Comparison of ENCODE assay signal across 18 mouse cellular contexts in genomic region chr1:138323076-138323630, GRCm38 (mm10). TPM values are rescaled to one million over a fixed set of nuclear protein-coding genes. Genes with fewer than 3 reads are reported as not detected.
DNase-seq lines count a peak whose midpoint lies in the region; ATAC-seq and TF ChIP-seq lines count a peak whose summit lies in the region.
"Had no signal": no experiment of that assay in that cellular context is flagged by ENCODE, and none has a peak within 500 bp of the region (broad histone marks: within the 10 kb centered on the region; RNA-seq: fewer than 3 reads in every experiment).

No protein-coding gene starts in this region.

- H3K4me1 ChIP-seq in thymus, adult 2 months (replicated peaks; ENCODE audit: control insufficient read depth, insufficient read depth, low read length) = no peaks in the 10 kb centered on the region
- H3K4me1 ChIP-seq: embryonic facial prominence, embryonic 13.5 days had no signal

- TF ChIP-seq POLR2A in thymus, adult 2 months (IDR thresholded peaks at IDR 0.05; ENCODE audit: control insufficient read depth, extremely low read depth, insufficient read depth, low read length, poor library complexity) = no peak

- 89% methylated on average over 4 of the region's 4 CpGs for WGBS in thymus, adult 2 months

- peak; percentile 25 for DNase-seq in kidney, adult 9 months
- no peak for DNase-seq in kidney, adult 8-10 months
- DNase-seq in thymus, adult 2 months = no peak
- no peak for DNase-seq in thymus, adult 18-20 months
- no peak for DNase-seq in frontal cortex, postnatal 14 days (ENCODE audit: low spot score in 2 of 2)
- no peak for DNase-seq in kidney, postnatal 25 days
- no peak for DNase-seq in ovary, postnatal 14 days (ENCODE audit: low spot score)
- DNase-seq: cerebellum, postnatal 10 days; layer of hippocampus, postnatal 36 days; thymus, postnatal 4 days had no signal

- no peaks in the 10 kb centered on the region for H3K27me3 ChIP-seq in thymus, adult 2 months (ENCODE audit: control insufficient read depth, insufficient read depth, low read length)
- H3K27me3 ChIP-seq: embryonic facial prominence, embryonic 13.5 days had no signal

- peak overlapping the region; percentile 28; the same call in 1 of the 2 replicates for H3K27ac ChIP-seq in thymus, adult 2 months (ENCODE audit: control insufficient read depth, insufficient read depth, low read length)
- H3K27ac ChIP-seq: embryonic facial prominence, embryonic 13.5 days; heart, adult 2 months; kidney, postnatal 0 days; neural tube, embryonic 13.5 days had no signal

- no peak overlapping the region for H3K4me3 ChIP-seq in thymus, adult 2 months (ENCODE audit: control insufficient read depth, insufficient read depth, low read length)
- H3K4me3 ChIP-seq: embryonic facial prominence, embryonic 13.5 days; heart, adult 2 months; neural tube, embryonic 13.5 days had no signal

- TF ChIP-seq CTCF in thymus, adult 2 months (IDR thresholded peaks at IDR 0.05; ENCODE audit: borderline replicate concordance, control insufficient read depth, extremely low read depth, insufficient read depth, low read length, poor library complexity) = no peak

- peak; percentile 61 for ATAC-seq in megakaryocyte progenitor cell, adult 5-6 weeks (replicated peaks; ENCODE audit: poor library complexity)

- H3K36me3 ChIP-seq in thymus, adult 2 months (ENCODE audit: control insufficient read depth, insufficient read depth, low read length) = no peaks in the 10 kb centered on the region
- H3K36me3 ChIP-seq: embryonic facial prominence, embryonic 13.5 days; neural tube, embryonic 13.5 days had no signal

RNA-seq across cellular contexts. Expression of gene Atp6v1g3, which starts 49.6 kb away (rescaled TPM):
- 0.07 TPM in 1 of 2 replicates, not detected in the other for polyA plus RNA-seq in thymus, adult 2 months (2012; rRNA removed)
- not detected in 2 replicates for total RNA-seq in megakaryocyte progenitor cell, adult 5-6 weeks (2015)
- total RNA-seq in megakaryocyte progenitor cell, adult 5-6 weeks (2017) = not detected in 2 replicates
- total RNA-seq: heart, adult 2 months; heart, postnatal 14 days; layer of hippocampus, postnatal 36 days had no signal
- polyA plus RNA-seq: C2C12; embryonic facial prominence, embryonic 13.5 days; forebrain, embryonic 11.5 days; heart, adult 2 months; neural tube, embryonic 13.5 days had no signal
